Mouse (Mus musculus) thymus, postnatal 36 days (tissue): ENCODE data around the gene Lrriq4.
A peak's percentile ranks its signal among the peaks of the same experiment; 100 is the strongest.

Source experiments
- DNase-seq, 2 experiments: peaks; one replicate each; pipeline ENCODE4 v3.0.0; 2022; ENCODE audit warnings: mixed read lengths in 2 of 2

Gene Lrriq4

GRCm38 (mm10) chr3:30644207-30644606 is at the start of gene Lrriq4:
Lrriq4 (plus strand) TSS chr3:30644507.
- DNase-seq, result no peak

- DNase-seq, result peak; percentile 9 to 18
Observed at GRCm38 (mm10) chr3:30595111-30595832, 49.0 kb upstream of the Lrriq4 start.

GRCm38 (mm10) chr3:30597271-30597670 is 47.0 kb upstream of the Lrriq4 start:
- no peak for DNase-seq

- peak; percentile 35 to 53 for DNase-seq
Observed at GRCm38 (mm10) chr3:30599711-30600545, 44.4 kb upstream of the Lrriq4 start, which contains the start of gene Actrt3. Actrt3 (minus strand) TSS chr3:30599939.

GRCm38 (mm10) chr3:30600717-30601116 is 43.6 kb upstream of the Lrriq4 start:
- DNase-seq, result peak; percentile 34 to 40

GRCm38 (mm10) chr3:30601175-30601574 is 43.1 kb upstream of the Lrriq4 start:
- peak; percentile 85 to 91 for DNase-seq

- no peak for DNase-seq
Observed at GRCm38 (mm10) chr3:30601610-30602064, 42.7 kb upstream of the Lrriq4 start.

GRCm38 (mm10) chr3:30602065-30602739 is 42.1 kb upstream of the Lrriq4 start, which contains the start of gene Mynn:
Mynn (plus strand) TSS chr3:30602065.
- peak; percentile 96 to 97 for DNase-seq

- peak in 1 of 2 experiments; percentile 80 for DNase-seq
Observed at GRCm38 (mm10) chr3:30602740-30603098, 41.6 kb upstream of the Lrriq4 start.

GRCm38 (mm10) chr3:30603256-30603655 is 41.1 kb upstream of the Lrriq4 start:
- no peak for DNase-seq

GRCm38 (mm10) chr3:30608999-30609398 is 35.3 kb upstream of the Lrriq4 start:
- no peak for DNase-seq

GRCm38 (mm10) chr3:30610930-30611329 is 33.4 kb upstream of the Lrriq4 start:
- peak; percentile 22 to 42 for DNase-seq

- DNase-seq, result no peak
Observed at GRCm38 (mm10) chr3:30620132-30620531, 24.2 kb upstream of the Lrriq4 start.

- no peak for DNase-seq
Observed at GRCm38 (mm10) chr3:30633681-30634080, 10.6 kb upstream of the Lrriq4 start.

GRCm38 (mm10) chr3:30635629-30636028 is 8.7 kb upstream of the Lrriq4 start:
- DNase-seq, result no peak

GRCm38 (mm10) chr3:30646761-30647160 is 2.5 kb downstream of the Lrriq4 start:
- no peak for DNase-seq

- no peak for DNase-seq
Observed at GRCm38 (mm10) chr3:30647440-30648090, 3.3 kb downstream of the Lrriq4 start, which contains the start of gene Lrrc34. Lrrc34 (minus strand) TSS chr3:30647869.

- DNase-seq, result no peak
Observed at GRCm38 (mm10) chr3:30648466-30648865, 4.2 kb downstream of the Lrriq4 start.

- DNase-seq, result no peak
Observed at GRCm38 (mm10) chr3:30650062-30650841, 5.9 kb downstream of the Lrriq4 start.

- DNase-seq, result no peak
Observed at GRCm38 (mm10) chr3:30655937-30656336, 11.6 kb downstream of the Lrriq4 start.

- no peak for DNase-seq
Observed at GRCm38 (mm10) chr3:30658486-30658885, 14.2 kb downstream of the Lrriq4 start.

- DNase-seq, result no peak
Observed at GRCm38 (mm10) chr3:30683190-30683589, 38.9 kb downstream of the Lrriq4 start.
